Mouse (Mus musculus) olfactory bulb, adult 2 months (tissue): ENCODE data around the gene Serpina1b.
"Not testable (repeated sequence)": the region's sequence is repeated elsewhere in the genome, so short reads cannot be mapped to it uniquely, and the experiment has no call there.

Source experiments
- CTCF ChIP-seq: fragments of 200-500 bp; IDR thresholded peaks from 2 replicates; pipeline ENCODE4 v1.5.1; 2012; ENCODE audit warnings: low read depth, mild to moderate bottlenecking, low read length, moderate library complexity; ENCODE audit not compliant: insufficient read depth
- POLR2A ChIP-seq: fragments of 200-500 bp; IDR thresholded peaks from 2 replicates; pipeline ENCODE4 v1.6.1; 2012; ENCODE audit warnings: mild to moderate bottlenecking, low read depth, low read length, moderate library complexity; ENCODE audit not compliant: insufficient read depth

GRCm38 (mm10) chr12:103853032-103853431 lies 22.9 kb upstream of the Serpina1b start:
- not testable (repeated sequence) for TF ChIP-seq POLR2A, CTCF
